Mouse (Mus musculus) hindbrain, embryonic 13.5 days (tissue): ENCODE measurements around the gene Orm3. TPM values are rescaled to one million over a fixed set of nuclear protein-coding genes. Genes with fewer than 3 reads are reported as not detected.

Source experiments
- ATAC-seq: fragments of 200-750 bp; cut with Nextera tagmentation; 2 replicates; pipeline ENCODE4 v1.8.0; 2017; ENCODE audit warnings: moderate TSS enrichment; ENCODE audit not compliant: low FRiP score
- H3K27ac ChIP-seq: fragments of 300-500 bp; sonication (generic); 2 replicates; pipeline ENCODE4 v1.5.1; 2015; ENCODE audit warnings: inconsistent platforms, mild to moderate bottlenecking, moderate library complexity
- H3K27me3 ChIP-seq: fragments of 300-500 bp; sonication (generic); 2 replicates; pipeline ENCODE4 v1.6.1; 2015; ENCODE audit warnings: mild to moderate bottlenecking, inconsistent platforms
- H3K36me3 ChIP-seq: fragments of 300-500 bp; sonication (generic); 2 replicates; pipeline ENCODE4 v1.6.1; 2015; ENCODE audit warnings: mild to moderate bottlenecking, inconsistent platforms
- H3K4me1 ChIP-seq: fragments of 300-500 bp; sonication (generic); replicated peaks from 2 replicates; pipeline ENCODE4 v1.6.1; 2015; ENCODE audit warnings: inconsistent platforms
- H3K4me2 ChIP-seq: fragments of 300-500 bp; sonication (generic); 2 replicates; pipeline ENCODE4 v1.6.1; 2015; ENCODE audit warnings: inconsistent platforms, mild to moderate bottlenecking, moderate library complexity
- H3K4me3 ChIP-seq: fragments of 300-500 bp; sonication (generic); 2 replicates; pipeline ENCODE4 v1.5.1; 2015; ENCODE audit warnings: mild to moderate bottlenecking, inconsistent platforms
- H3K9ac ChIP-seq: fragments of 300-500 bp; sonication (generic); 2 replicates; pipeline ENCODE4 v1.6.1; 2015; ENCODE audit warnings: mild to moderate bottlenecking, inconsistent platforms
- H3K9me3 ChIP-seq: fragments of 300-500 bp; sonication (generic); 2 replicates; pipeline ENCODE4 v1.6.1; 2016; ENCODE audit warnings: inconsistent platforms
- WGBS: fragments of 180-500 bp; shearing (Covaris S2); methylation state at CpG from one replicate; pipeline ENCODE4 v1.1.7; 2015; 5-methylcytosine and 5-hydroxymethylcytosine counted together
- polyA plus RNA-seq: library from polyadenylated mRNA; unstranded; fragments of >200 nt; fragmentation: Nextera tagmentation; extraction: Ambion mirVana; gene quantifications from 2 replicates; pipeline ENCODE4 v1.2.1, GENCODE M21; 2015

The Orm3 gene
- polyA plus RNA-seq, 1 experiment from 2014 or later: not detected

DNA sequence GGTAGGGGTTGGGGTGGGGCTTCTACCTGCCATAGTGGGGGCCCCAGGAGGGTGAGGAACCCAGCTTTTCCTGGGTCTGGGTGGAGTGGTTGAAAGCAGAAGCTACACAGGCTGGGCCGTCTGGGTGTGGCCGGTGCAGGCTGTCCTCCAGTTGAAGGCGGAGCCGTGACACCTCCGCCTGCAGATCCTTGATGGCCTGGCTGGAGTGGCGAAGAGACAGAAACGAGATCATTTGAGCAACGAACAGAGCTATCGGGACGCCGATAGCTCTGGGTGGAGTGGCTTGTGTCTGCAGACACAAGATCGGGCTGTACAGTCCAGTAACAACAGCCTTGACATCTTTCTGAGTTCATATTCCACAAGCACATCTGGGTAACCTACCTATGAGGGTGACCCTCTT, 18.4 kb downstream of the Orm3 start:
- no peak overlapping the region for H3K27ac ChIP-seq
- no peak for ATAC-seq
- H3K36me3 ChIP-seq: peaks cover 65% of the 10 kb centered on the region
- H3K4me2 ChIP-seq: no peak overlapping the region
- WGBS: 84% methylated on average over 12 of the region's 12 CpGs
- H3K9me3 ChIP-seq: no peaks in the 10 kb centered on the region
- no peak overlapping the region for H3K9ac ChIP-seq
- H3K27me3 ChIP-seq: no peaks in the 10 kb centered on the region
- H3K4me3 ChIP-seq: no peak overlapping the region
- peaks cover 10% of the 10 kb centered on the region for H3K4me1 ChIP-seq

DNA sequence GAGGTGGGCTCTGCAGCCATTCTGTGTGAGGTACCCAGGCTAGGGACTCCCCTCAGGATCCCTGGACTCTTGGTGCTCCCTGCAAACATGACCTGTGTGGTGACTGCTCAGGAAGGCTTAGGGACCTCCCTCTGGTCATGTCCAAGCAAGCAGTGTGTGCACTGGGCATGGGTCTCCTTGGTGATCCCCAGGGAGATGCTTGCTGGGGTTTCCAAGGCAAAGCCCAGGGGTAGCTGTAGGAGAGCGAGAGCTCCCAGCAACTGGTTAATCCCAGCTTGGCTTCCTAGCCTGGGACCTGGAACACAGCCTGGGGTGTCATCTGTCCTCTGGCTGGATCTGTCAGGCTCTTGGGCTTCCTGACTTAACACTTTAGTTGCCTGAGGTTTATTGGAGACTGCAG, 19.4 kb downstream of the Orm3 start:
- Histone ChIP-seq H3K36me3 (peaks cover 73% of the 10 kb centered on the region), H3K4me2 (no peak overlapping the region), H3K9ac (no peak overlapping the region), H3K27ac (no peak overlapping the region), H3K9me3 (no peaks in the 10 kb centered on the region), H3K4me3 (no peak overlapping the region), H3K4me1 (peaks cover 10% of the 10 kb centered on the region), H3K27me3 (no peaks in the 10 kb centered on the region)
- ATAC-seq: peak; percentile 30; the same call in 1 of the 2 replicates
- WGBS: 67% methylated on average over 1 of the region's 1 CpGs

DNA sequence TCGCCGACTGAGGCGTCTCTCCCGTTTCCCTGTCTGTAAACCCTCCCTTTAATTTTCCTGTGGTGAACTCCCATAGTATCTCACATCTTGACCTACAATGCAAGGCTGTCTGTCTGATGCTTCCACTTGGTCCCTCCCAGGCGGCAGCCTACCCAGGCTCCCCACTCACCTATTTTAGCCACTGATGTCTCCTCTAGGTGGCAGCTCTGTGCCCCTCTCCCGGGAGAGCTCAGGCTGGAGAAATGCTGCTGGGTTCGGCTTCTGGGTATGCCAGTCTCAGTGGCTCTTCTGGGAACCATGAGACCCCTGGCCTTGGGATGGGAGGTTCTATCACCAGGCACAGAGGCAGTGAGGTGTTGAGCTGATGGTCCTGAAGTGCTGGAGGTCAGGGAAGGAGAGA, 21.5 kb downstream of the Orm3 start:
- no peak overlapping the region for H3K4me2 ChIP-seq
- WGBS: 64% methylated on average over 7 of the region's 7 CpGs
- H3K27ac ChIP-seq: no peak overlapping the region
- H3K4me3 ChIP-seq: no peak overlapping the region
- H3K4me1 ChIP-seq: no peaks in the 10 kb centered on the region
- no peak for ATAC-seq
- peaks cover 80% of the 10 kb centered on the region for H3K36me3 ChIP-seq
- H3K27me3 ChIP-seq: no peaks in the 10 kb centered on the region
- no peak overlapping the region for H3K9ac ChIP-seq
- no peaks in the 10 kb centered on the region for H3K9me3 ChIP-seq

DNA sequence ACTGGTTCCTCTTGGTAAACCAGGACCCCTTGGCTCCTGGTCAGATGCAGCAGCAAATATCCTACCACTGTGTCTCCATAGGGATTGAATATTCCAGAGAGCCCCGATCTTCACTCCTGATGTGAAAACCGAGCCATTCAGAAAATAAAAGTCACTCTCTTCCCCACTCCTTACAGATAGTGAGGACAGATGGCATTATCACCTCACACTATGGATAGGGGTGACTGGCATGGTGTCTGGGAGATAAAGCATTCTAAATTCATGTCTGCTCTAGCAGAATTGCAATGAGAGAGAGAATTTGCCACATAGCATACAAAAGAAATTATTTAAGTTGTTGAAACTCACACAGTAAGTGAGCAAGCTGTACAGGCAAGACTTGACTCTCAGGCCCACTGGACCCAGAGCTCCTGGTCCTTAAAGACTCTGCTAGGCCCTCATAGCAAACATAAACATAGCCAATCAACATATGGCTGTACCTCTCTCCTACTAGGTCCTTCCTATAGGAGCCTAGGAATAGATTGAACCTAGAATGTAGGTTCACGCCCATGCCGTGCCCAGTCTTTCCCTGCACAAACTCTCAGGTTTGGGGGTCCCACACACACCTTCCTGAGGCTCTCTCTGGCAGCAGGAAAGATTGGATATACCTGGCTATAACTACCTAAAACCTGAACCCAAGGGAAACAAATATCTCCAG, 26.9 kb downstream of the Orm3 start:
- WGBS: 90% methylated on average over 4 of the region's 4 CpGs
- no peak for ATAC-seq
- H3K9me3 ChIP-seq: no peaks in the 10 kb centered on the region
- H3K36me3 ChIP-seq: peaks cover 64% of the 10 kb centered on the region
- no peak overlapping the region for H3K4me2 ChIP-seq
- no peak overlapping the region for H3K27ac ChIP-seq
- H3K27me3 ChIP-seq: no peaks in the 10 kb centered on the region
- H3K4me1 ChIP-seq: peaks cover 3% of the 10 kb centered on the region; the same call in 1 of the 2 replicates
- no peak overlapping the region for H3K4me3 ChIP-seq
- H3K9ac ChIP-seq: no peak overlapping the region

DNA sequence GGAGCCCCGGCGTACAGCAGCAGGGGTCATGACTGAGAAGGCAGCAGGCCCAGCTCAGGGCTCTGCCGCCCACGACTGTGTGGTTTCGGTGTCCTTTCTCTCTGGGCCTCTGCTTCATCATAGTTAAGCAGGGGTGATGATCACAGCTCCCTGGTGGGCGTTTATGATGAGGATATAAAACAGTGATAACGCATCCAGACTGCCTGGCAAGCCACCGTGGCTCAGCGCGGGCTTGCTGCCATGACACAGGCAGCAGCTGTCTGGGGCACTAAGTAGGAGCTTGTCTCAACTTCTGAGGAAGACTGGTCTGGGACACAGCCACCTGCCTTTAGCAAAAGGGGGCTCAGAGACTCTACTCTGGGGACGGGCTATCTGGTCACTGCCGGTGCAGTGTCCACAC, 27.5 kb downstream of the Orm3 start:
- Histone ChIP-seq H3K4me2 (no peak overlapping the region), H3K36me3 (peaks cover 61% of the 10 kb centered on the region), H3K27ac (no peak overlapping the region), H3K9me3 (no peaks in the 10 kb centered on the region), H3K27me3 (no peaks in the 10 kb centered on the region), H3K9ac (no peak overlapping the region), H3K4me3 (no peak overlapping the region), H3K4me1 (peaks cover 9% of the 10 kb centered on the region)
- WGBS: 80% methylated on average over 12 of the region's 12 CpGs
- no peak for ATAC-seq

DNA sequence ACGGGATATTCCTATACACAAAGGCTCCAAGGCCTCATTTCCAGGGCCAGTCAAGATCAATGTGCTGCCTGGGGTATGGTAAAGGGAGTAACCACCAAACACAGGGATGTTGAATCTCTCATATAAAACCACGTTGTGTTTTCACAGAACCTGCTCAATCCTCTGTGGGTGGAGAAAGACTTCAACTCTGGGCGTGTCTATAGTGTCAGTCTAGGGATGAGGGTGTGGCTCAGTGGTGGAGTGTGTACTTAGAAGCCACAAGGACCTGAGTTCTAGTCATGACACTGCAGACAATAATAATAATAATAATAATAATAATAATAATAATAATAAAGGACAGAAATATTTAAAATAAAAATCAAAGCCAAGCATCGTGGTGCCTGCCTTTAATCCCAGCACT, 28.3 kb downstream of the Orm3 start:
- no peak for ATAC-seq
- Histone ChIP-seq H3K36me3 (peaks cover 53% of the 10 kb centered on the region), H3K4me2 (no peak overlapping the region), H3K4me3 (no peak overlapping the region), H3K4me1 (peaks cover 17% of the 10 kb centered on the region), H3K9me3 (no peaks in the 10 kb centered on the region), H3K27me3 (no peaks in the 10 kb centered on the region), H3K9ac (no peak overlapping the region), H3K27ac (no peak overlapping the region)
- 94% methylated on average over 4 of the region's 4 CpGs for WGBS

DNA sequence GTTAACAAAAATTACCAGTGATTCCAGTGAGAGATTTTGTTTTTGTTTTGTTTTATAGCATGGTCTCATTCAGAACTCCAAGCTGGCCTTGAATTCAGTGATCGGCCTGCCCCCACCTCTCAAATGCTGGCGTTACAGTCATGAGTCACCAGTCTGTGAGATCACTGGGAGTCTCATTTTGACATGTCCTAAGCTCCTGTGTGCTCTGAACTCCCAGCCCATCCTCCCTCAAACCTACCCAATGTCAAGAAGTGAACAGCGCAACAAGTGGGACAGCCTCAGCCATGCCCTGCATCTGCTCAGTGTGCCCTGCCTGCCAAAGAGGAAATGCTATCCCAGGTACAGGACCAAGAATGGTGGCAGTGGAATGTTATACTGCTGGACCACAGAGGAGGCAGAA, 29.3 kb downstream of the Orm3 start:
- no peak for ATAC-seq
- H3K4me1 ChIP-seq: peaks cover 27% of the 10 kb centered on the region
- WGBS: 92% methylated on average over 3 of the region's 3 CpGs
- H3K27me3 ChIP-seq: no peaks in the 10 kb centered on the region
- H3K9ac ChIP-seq: no peak overlapping the region
- no peaks in the 10 kb centered on the region for H3K9me3 ChIP-seq
- no peak overlapping the region for H3K4me2 ChIP-seq
- H3K36me3 ChIP-seq: peaks cover 44% of the 10 kb centered on the region
- H3K27ac ChIP-seq: no peak overlapping the region
- H3K4me3 ChIP-seq: no peak overlapping the region

DNA sequence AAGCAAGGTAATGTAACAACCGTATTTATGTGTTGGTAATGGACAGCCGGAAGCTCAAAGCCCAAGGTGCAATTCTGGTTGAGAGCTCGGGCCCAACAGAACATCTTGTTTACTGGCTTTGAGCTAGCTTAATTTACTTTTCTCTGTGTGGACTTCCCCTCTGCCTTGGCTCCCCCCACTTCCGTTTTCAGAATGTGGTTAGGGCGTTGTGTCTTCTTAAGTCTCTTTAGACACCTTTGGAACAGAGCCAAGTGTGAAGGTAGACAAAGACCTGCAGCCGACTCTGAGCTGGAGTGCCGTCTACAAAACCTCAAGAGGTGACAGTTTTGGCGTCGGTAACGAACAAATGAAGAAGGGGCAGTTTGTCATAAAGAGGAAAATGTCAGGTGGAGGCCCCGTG, 29.8 kb downstream of the Orm3 start:
- H3K4me3 ChIP-seq: no peak overlapping the region
- no peaks in the 10 kb centered on the region for H3K9me3 ChIP-seq
- ATAC-seq: no peak
- H3K4me1 ChIP-seq: peaks cover 30% of the 10 kb centered on the region
- H3K27ac ChIP-seq: no peak overlapping the region
- H3K4me2 ChIP-seq: no peak overlapping the region
- H3K9ac ChIP-seq: no peak overlapping the region
- no peaks in the 10 kb centered on the region for H3K27me3 ChIP-seq
- peaks cover 39% of the 10 kb centered on the region for H3K36me3 ChIP-seq
- WGBS: 82% methylated on average over 11 of the region's 11 CpGs

DNA sequence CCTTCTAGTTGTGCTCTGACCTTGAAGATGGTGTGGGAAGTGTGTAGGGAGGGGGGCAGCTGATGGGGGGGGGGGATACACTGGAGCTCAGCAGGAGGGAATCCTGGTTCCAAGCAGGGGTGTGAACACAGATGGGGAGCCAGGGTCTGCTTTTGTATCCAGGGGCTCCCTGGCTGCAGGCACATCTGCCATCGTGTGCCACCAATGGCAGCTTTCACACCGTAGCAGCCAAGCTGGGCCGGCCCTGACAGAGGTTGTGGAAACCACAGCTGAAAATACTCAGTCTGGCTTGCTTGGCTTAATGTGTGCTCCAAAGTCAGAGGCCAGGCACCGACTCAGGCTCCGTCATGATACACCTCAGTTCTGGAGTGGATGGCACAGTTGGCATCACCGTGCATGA, 32.1 kb downstream of the Orm3 start:
- Histone ChIP-seq H3K36me3 (peaks cover 21% of the 10 kb centered on the region), H3K27me3 (no peaks in the 10 kb centered on the region), H3K9ac (no peak overlapping the region), H3K27ac (peak overlapping the region; percentile 77; the same call in 1 of the 2 replicates), H3K4me3 (no peak overlapping the region), H3K4me1 (peaks cover 30% of the 10 kb centered on the region), H3K4me2 (no peak overlapping the region), H3K9me3 (no peaks in the 10 kb centered on the region)
- WGBS: 60% methylated on average over 6 of the region's 6 CpGs
- ATAC-seq: no peak

DNA sequence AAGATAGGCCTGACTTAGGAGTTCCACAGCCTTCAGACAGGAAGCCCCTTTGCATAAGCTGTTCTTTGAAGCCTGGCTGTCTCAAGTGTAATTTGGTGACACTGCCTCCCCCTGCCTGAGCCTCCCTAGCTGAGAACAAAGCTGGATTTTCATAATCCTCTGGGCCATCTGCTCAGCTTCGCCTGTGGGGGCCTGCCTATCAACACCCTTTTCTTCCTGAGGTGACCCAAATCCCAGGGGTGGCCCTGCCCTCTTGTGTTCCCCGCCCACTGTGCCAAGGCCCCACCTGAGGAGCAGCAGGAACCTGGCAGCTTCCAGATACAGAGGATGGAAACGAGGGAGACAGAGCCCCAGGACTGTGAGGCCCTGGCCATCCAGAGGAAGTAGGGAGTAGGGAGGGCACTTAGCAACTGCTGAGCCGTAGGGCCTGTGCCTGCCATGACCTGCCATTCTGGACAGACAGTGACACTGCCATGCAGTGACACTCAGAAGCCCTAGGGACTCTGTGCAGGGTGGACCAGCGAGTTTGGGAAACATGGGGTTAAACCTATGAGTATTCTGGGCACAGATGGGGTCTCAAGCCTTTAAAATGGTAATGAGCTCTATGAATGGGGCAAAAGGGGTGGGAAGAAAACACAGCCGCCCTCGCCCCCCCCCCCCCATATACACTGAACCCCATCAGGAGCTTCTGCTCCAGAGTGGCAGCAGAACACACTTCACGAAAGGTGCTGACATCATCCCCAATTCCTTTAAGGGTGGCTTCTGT, 33.3 kb downstream of the Orm3 start:
- peak; percentile 65 for ATAC-seq
- Histone ChIP-seq H3K9me3 (no peaks in the 10 kb centered on the region), H3K27ac (peak overlapping the region; percentile 77), H3K4me2 (no peak overlapping the region), H3K27me3 (no peaks in the 10 kb centered on the region), H3K4me3 (no peak overlapping the region), H3K9ac (peak overlapping the region; percentile 53; the same call in 1 of the 2 replicates), H3K36me3 (peaks cover 21% of the 10 kb centered on the region), H3K4me1 (peaks cover 30% of the 10 kb centered on the region)
- 13% methylated on average over 8 of the region's 8 CpGs for WGBS

DNA sequence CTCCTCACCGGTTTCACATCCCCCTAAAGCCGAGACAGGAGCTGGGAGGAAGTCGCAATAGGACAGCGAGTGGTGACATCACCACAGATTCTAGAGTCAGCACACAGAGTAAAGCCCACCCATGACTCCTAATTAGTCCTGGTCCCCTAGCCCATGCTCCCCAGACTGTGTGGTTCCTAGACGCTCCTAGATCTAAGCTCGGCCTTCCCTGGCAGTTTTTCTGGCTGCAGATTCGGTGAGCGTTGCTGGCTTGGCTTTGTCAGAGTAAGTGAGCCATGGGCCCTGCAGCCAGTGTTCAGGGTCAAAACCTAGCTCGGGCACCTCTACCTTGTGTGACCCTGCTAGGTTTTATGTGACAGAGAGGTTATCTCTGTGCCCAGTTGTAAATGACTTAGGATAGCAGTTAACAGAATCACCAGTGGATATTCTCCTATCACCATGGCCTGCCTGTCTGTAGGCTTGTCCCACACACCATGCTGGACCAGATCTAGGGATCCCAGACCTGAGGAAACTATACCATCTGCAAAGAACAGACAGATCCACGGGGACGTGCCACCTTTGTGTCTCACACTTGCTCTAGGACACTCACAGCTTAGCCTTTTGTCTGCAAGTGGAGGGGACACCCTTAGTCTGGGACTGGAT, 34.0 kb downstream of the Orm3 start:
- peak overlapping the region; percentile 77 for H3K27ac ChIP-seq
- 0 out of 2 replicates have a peak overlapping the region, but pooled peaks have one; percentile 39 for H3K9ac ChIP-seq
- peaks cover 30% of the 10 kb centered on the region for H3K4me1 ChIP-seq
- ATAC-seq: peak; percentile 60
- no peaks in the 10 kb centered on the region for H3K9me3 ChIP-seq
- H3K4me3 ChIP-seq: no peak overlapping the region
- peaks cover 28% of the 10 kb centered on the region for H3K36me3 ChIP-seq
- no peaks in the 10 kb centered on the region for H3K27me3 ChIP-seq
- 47% methylated on average over 11 of the region's 11 CpGs for WGBS
- no peak overlapping the region for H3K4me2 ChIP-seq

DNA sequence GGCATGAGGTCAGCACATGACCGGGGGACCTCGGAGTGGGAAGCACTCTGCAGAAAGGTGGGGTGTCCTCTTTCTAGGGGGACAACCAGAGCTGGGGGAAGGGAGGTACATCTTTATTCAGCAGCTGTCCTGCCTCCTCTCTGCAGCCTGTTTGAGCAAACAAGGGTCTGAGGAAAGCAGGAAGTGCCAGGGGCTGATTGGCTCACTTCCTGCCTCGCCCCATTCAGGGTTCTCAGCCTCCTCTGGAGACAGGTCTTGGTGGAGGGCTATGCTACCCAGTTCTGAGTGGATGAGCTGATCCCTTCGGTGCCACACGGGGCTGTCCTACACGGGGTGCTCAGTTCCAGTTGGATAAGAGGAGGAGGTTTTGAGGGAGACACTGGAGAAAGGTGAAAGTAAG, 35.4 kb downstream of the Orm3 start:
- no peak overlapping the region for H3K4me3 ChIP-seq
- H3K27me3 ChIP-seq: no peaks in the 10 kb centered on the region
- H3K9ac ChIP-seq: no peak overlapping the region
- no peaks in the 10 kb centered on the region for H3K9me3 ChIP-seq
- no peak for ATAC-seq
- peaks cover 30% of the 10 kb centered on the region for H3K4me1 ChIP-seq
- WGBS: 79% methylated on average over 6 of the region's 6 CpGs
- H3K27ac ChIP-seq: no peak overlapping the region
- no peak overlapping the region for H3K4me2 ChIP-seq
- peaks cover 28% of the 10 kb centered on the region for H3K36me3 ChIP-seq
